Mouse (Mus musculus) cerebellum, adult 2 months (tissue): ENCODE data around the gene Zbtb9.

Experiments used
- CTCF ChIP-seq: fragments of 200-500 bp; IDR thresholded peaks from 2 replicates; pipeline ENCODE4 v1.5.1; 2011; ENCODE audit warnings: low read depth, mild to moderate bottlenecking, control low read depth, low read length, moderate library complexity, borderline replicate concordance; ENCODE audit not compliant: insufficient read depth
- POLR2A ChIP-seq: fragments of 200-500 bp; IDR thresholded peaks from 2 replicates; pipeline ENCODE4 v1.6.1; 2011; ENCODE audit warnings: low read length, control low read depth, borderline replicate concordance; ENCODE audit not compliant: insufficient read depth

GRCm38 (mm10) chr17:27021076-27021475 lies 48.1 kb downstream of the Zbtb9 start:
- TF ChIP-seq CTCF (peak; percentile 30; the same call in 1 of the 2 replicates), POLR2A (no peak)
